Mouse (Mus musculus) spleen, embryonic (tissue): ENCODE measurements at regions not wholly inside any gene's neighbourhood (a gene's known extent, or its start where the extent isn't known, plus 50 kb on each side); places are given as distances from the start of the nearest gene placed in this dataset.

Experiments used
- CTCF ChIA-PET: fragments of 350-600 bp; sonication (Branson Sonifier 250); formaldehyde crosslinking; loops from one replicate; lab custom pipeline; 2022; lab: Charles Lee

DNA sequence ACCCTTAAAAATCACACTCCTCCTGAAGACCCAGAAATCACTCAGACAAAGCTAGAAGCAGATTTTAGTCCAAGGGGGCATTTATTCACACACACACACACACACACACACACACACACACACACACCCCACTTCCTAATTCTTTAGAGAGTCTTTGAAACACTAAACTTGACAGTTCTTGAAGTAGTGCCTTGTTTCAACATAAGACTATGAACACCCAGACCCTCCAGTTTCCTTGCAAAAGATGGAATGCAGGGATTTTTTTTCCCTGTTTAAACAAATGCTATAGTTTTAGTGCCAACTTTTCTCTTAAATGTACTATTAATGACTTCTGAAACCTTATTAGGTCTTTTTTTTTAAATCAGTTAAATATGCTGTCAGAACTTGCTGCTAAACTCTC, 279.2 kb upstream of the Fat1 start:
- CTCF ChIA-PET, result no interaction called here

GRCm38 (mm10) chr8:44656470-44656869, 278.8 kb upstream of the Fat1 start:
- CTCF ChIA-PET, result no interaction called here

- CTCF ChIA-PET, result no interaction called here
Measured at GRCm38 (mm10) chr8:44661696-44662095, 273.6 kb upstream of the Fat1 start.

DNA sequence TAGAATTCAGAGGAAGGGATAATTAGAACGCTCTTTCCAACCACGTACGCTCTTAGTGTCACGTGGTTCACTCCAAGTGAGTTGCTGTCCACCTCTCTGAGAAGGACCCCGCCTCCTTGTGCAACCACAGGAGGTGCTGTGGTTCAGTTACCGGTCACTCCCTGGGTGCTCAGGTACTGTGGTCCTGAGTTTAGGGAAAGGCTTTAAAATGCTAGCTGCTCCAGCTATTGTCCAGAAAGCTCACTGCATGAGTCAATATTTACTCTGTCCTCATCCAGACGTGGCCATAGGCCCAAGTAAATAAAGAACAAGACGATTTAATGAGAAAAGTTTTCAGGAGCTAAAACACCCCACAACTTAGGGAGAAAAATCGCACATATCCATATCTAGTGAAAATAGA, 248.1 kb upstream of the Fat1 start:
- CTCF ChIA-PET, result no interaction called here

- CTCF ChIA-PET, result interaction anchor here (0.7 kb wide), 1 partner anchor 14 kb away, joined by 4 read pairs; no protein-coding TSS in a partner anchor
Measured at GRCm38 (mm10) chr8:44689837-44690592, 245.2 kb upstream of the Fat1 start.

GRCm38 (mm10) chr8:44690593-44690950, 244.7 kb upstream of the Fat1 start:
- CTCF ChIA-PET, result no interaction called here

GRCm38 (mm10) chr8:44691140-44691539, 244.1 kb upstream of the Fat1 start:
- CTCF ChIA-PET, result no interaction called here

- CTCF ChIA-PET, result no interaction called here
Measured at GRCm38 (mm10) chr8:44692036-44692688, 243.1 kb upstream of the Fat1 start.

GRCm38 (mm10) chr8:44694861-44695260, 240.4 kb upstream of the Fat1 start:
- CTCF ChIA-PET, result no interaction called here

DNA sequence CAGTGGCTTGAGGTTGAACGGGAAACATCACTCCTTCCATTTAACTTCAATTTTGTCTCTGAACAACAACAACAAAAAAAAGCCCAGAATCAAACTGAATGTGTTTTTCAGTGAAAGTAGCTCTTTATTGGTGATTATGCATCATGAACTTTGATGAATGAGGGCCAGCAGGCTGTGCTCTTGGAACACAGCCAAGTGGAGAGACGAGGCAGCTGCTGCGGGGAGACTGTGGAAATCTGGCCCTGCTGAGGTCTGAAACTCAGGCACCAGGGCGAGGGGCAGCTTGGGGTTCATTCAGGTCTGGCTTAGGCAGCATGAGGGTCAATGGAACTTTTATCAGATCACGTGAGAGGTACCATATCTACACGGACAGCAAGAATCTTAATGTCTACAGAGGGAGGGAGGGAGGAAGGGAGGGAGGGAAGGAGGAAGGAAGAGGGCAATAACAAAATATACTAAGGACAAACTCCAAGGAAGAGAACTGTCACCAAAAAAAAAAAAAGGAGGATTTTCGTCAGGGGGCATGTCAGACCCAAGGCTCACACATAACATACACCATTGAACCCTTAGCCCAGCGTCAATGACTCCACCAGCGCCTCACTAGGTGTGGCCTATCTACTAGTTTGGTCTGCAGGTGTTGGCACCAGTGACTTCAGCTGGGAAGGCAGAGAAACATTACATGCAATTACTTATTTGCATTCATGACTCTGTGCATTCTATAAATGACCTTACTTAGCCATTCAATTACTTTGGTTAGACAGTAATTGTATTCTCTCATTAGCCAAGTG, 239.0 kb upstream of the Fat1 start:
- CTCF ChIA-PET, result no interaction called here

GRCm38 (mm10) chr8:44699384-44700105, 235.7 kb upstream of the Fat1 start:
- CTCF ChIA-PET, result no interaction called here

GRCm38 (mm10) chr8:44704595-44705265, 230.5 kb upstream of the Fat1 start:
- CTCF ChIA-PET, result no interaction called here

DNA sequence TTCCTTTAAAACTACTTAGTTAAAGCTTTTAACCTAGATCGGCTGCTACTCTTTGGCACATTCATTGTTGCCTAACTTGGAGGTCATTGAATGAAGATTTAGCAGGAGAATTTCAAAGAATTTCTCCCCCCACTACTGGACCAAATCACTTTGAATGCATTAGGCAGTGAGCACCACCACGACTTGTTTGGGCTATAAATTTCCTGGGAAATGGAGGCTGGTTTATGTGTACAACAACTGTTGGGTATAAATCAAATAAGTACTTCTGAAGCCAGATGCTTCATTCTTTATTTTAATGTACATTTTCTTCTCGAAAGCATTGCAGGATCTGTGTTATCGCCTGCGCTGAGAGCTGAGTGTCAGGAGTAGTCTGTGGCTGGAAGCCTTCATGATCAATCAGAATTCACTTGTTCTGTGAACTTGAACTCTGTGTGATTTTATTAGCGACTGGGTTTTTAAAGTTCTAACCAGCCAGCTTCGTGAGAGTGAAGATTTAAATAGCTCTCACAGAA, 226.5 kb upstream of the Fat1 start:
- CTCF ChIA-PET, result no interaction called here

- CTCF ChIA-PET, result no interaction called here
Measured at GRCm38 (mm10) chr8:44709171-44709940, 225.9 kb upstream of the Fat1 start.

DNA sequence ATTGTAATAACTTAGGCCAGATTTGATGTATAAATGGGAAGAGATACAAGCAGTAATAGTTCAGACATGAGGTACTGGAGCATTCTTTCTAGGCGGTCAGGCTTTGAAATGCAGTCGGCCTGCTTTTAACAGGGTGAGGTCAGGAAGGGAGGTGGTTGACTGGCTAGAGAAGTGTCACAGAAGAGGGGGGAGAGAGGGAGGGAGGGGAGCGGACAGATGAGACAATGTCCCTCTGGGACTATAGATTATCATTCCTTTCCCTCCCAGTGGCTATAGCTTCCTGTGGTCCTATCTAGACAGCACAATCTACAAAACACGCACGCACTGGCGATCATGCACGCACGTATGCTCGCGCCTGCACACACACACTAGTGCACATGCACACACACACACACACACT, 200.7 kb upstream of the Fat1 start:
- CTCF ChIA-PET, result no interaction called here

- CTCF ChIA-PET, result no interaction called here
Measured at GRCm38 (mm10) chr8:44735801-44736200, 199.4 kb upstream of the Fat1 start.

- CTCF ChIA-PET, result no interaction called here
Measured at GRCm38 (mm10) chr8:44743353-44743752, 191.9 kb upstream of the Fat1 start.

- CTCF ChIA-PET, result no interaction called here
Measured at GRCm38 (mm10) chr8:44744991-44745658, 190.1 kb upstream of the Fat1 start.

DNA sequence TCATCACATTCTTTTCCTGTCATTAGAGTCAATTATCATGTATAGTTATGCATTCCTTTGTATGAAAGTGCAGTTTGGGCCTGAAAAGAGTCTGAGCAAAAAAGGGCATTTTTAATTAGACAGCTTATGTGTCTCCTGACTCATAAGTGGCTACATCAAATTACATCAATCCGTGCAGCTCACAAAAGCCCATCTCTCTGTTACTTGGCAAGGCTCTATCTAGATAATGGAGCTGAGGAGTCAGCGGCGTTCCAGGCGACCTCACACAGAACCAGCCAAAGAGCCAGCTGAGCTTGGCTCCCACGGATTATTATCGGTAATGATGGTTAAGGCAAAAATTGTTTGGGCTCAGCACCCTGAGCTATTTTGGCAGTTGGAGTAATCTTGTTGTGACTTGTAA, 176.5 kb upstream of the Fat1 start:
- CTCF ChIA-PET, result no interaction called here

DNA sequence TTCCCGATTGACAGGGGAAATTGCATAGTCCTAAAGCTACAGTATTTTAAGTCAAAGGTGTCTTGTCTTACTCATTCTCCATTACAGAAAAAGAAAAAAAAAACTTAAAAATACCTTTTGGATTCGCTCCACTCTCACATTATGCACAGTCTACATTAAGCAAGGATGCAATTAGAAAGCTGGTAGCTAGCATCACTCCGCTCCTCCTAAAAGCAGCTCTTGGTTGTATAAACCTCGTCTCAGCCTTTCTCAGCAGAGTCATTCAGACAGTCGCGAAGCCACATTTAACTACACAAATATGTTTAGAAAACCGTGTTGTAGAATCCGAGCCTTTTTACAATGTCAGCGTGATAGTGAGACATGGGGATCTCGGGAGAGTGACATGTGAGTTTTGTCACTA, 172.5 kb upstream of the Fat1 start:
- CTCF ChIA-PET, result no interaction called here
